Mouse (Mus musculus): ENCODE results near the gene Cd4. TPM values are rescaled to one million over a fixed set of nuclear protein-coding genes. Genes with fewer than 3 reads are reported as not detected.

The Cd4 gene
- polyA plus RNA-seq, 1 experiment = 682 TPM

DNA sequence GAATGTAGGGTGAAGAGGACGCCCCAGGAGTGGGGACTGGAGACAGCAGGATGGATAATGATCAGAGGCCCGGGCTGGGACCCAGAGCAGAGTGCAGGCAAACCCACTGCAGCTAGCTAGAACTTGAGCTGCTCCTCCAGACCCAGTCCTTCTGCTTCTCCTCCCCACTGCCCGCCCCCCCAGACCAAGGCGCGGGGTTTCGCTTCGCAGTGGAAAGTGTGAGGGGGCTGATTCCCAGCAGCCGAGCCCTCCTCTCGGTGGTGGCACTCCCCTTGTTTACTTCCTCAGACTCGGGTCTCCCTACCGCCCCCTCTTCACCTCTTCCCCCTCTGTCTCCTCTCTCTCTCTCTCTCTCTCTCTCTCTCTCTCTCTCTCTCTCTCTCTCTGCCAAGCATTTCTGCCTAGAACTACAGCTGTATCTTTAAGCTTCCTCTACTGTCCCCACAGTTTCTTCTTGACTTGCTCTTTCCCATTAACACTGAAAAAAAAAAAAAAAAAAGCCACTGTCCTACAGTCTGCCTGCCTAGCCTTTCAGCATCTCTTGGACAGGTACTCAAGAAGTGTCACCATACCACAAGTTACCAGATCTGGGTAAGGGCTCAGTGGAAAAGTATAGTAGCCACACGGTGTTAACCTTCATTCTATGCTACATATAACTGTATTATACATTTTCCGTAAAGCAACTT is 23.7 kb upstream of the Cd4 start, which contains the start of gene Lag3:
Gene Lag3, minus strand, starts transcription at position 173 of the 686 bp plus-strand sequence.
- Histone ChIP-seq H3K4me3 (ENCODE audit: insufficient read depth, low read depth, low read length) (no peak within 1 kb of the TSS), H3K4me1 (ENCODE audit: control insufficient read depth, insufficient read depth, low read length) (peaks cover 45% of the 10 kb centered on the region), H3K27ac (ENCODE audit: insufficient read depth, low read depth, low read length) (no peak within 1 kb of the TSS)
- 26% methylated on average over 13 of the region's 13 CpGs for WGBS
- TF ChIP-seq POLR2A (IDR thresholded peaks at IDR 0.05; ENCODE audit: insufficient read depth, low read depth, low read length) (no peak), CTCF (IDR thresholded peaks at IDR 0.05; ENCODE audit: insufficient read depth, low read depth, low read length) (no peak)

DNA sequence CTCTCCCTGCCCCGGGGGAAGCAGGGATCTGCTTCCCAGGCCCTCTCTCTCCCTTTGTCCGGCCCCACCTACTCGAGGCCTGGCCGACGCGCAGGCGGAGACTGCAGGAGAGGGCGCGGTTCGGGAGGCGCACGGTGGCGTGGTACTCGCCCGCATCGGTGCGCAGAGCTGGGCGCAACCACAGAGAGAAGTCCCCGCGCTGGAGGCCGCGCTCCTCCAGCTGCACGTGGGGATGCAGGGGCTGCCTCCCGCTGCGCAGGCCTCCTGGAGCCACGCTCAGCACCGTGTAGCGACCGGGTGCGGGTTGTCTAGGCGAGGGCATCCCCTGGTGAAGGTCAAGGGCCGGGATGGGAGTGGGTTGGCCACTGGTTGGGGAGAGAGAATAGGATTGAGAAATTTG is 22.0 kb upstream of the Cd4 start:
- WGBS = 23% methylated on average over 32 of the region's 32 CpGs
- no peak overlapping the region for H3K4me3 ChIP-seq (ENCODE audit: insufficient read depth, low read depth, low read length)

DNA sequence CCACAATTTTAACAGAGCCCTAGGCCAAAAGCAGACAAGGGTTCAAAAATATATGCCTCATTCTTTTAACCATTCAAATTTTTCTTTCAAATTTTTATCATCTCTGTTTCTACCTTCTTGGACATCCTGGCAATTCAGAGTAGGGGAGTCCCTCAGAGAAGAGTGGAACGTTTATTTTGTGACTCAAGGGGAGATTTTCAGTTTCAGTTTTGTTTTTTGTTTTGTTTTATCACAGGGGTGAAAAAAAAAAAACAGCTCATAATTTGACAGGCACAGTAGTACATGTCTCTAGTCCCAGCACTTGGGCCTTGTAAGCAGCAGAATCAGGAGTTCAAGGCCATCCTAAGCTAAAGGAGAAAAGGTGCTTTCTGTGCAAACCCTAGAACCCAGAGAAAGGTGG is 19.7 kb upstream of the Cd4 start:
- TF ChIP-seq POLR2A (IDR thresholded peaks at IDR 0.05; ENCODE audit: insufficient read depth, low read depth, low read length) (no peak), CTCF (IDR thresholded peaks at IDR 0.05; ENCODE audit: insufficient read depth, low read depth, low read length) (no peak)
- WGBS = 83% methylated on average over 1 of the region's 1 CpGs
- H3K4me1 ChIP-seq (ENCODE audit: control insufficient read depth, insufficient read depth, low read length) = peaks cover 29% of the 10 kb centered on the region
- no peak overlapping the region for H3K27ac ChIP-seq (ENCODE audit: insufficient read depth, low read depth, low read length)
- H3K4me3 ChIP-seq (ENCODE audit: insufficient read depth, low read depth, low read length) = no peak overlapping the region

More for the DNA sequence above, 22.0 kb upstream of the Cd4 start:
- TF ChIP-seq CTCF (IDR thresholded peaks at IDR 0.05; ENCODE audit: insufficient read depth, low read depth, low read length) (no peak), POLR2A (IDR thresholded peaks at IDR 0.05; ENCODE audit: insufficient read depth, low read depth, low read length) (no peak)
- Histone ChIP-seq H3K4me1 (ENCODE audit: control insufficient read depth, insufficient read depth, low read length) (peaks cover 34% of the 10 kb centered on the region), H3K27ac (ENCODE audit: insufficient read depth, low read depth, low read length) (no peak overlapping the region)

DNA sequence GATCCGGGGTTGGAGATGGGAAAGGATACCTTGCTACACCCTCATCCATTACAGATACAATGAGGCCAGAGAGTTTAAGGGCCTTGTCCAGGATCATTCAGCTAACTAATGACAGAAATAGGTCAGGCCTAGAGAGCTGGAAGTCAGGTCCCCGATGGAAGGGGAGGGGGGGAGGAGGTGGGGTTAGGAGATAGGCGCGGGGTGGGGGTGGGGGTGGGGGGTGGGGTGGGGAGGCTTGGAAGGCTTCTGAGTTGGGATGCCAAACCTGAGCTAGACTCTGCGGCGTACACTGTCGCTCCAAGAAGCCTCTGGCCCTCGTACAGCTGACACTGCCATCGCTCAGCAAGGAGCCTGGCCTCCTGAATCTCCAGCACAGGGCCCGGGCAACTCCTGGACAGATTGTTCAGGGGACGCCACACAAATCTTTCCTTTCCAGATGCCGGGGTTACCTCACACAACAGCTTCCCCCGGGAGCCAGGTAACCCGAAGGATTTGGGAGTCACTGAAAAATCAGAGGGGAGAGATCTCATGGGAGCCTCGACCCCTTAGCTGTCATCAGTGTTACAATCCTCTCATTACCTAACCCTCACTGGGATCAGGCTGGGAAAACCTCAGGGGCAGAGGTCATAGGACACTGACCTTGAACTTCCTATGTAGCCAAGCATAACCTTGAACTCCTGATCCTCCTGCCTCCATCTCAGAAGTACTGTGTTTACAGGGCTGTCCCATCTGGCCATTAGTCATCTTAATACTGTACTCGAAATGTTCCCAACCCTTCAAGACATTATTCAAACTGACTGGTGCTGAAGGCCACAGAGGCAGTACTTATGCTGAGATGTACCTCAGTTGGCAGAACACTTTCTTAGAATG is 17.2 kb upstream of the Cd4 start:
- 0 out of 2 replicates have a peak overlapping the region, but pooled peaks have one; percentile 37 for H3K4me3 ChIP-seq (ENCODE audit: insufficient read depth, low read depth, low read length)
- no peak for TF ChIP-seq POLR2A (IDR thresholded peaks at IDR 0.05; ENCODE audit: insufficient read depth, low read depth, low read length)
- no peak for TF ChIP-seq CTCF (IDR thresholded peaks at IDR 0.05; ENCODE audit: insufficient read depth, low read depth, low read length)
- WGBS = 38% methylated on average over 16 of the region's 16 CpGs
- peak overlapping the region; percentile 93 for H3K27ac ChIP-seq (ENCODE audit: insufficient read depth, low read depth, low read length)
- H3K4me1 ChIP-seq (ENCODE audit: control insufficient read depth, insufficient read depth, low read length) = peaks cover 18% of the 10 kb centered on the region

DNA sequence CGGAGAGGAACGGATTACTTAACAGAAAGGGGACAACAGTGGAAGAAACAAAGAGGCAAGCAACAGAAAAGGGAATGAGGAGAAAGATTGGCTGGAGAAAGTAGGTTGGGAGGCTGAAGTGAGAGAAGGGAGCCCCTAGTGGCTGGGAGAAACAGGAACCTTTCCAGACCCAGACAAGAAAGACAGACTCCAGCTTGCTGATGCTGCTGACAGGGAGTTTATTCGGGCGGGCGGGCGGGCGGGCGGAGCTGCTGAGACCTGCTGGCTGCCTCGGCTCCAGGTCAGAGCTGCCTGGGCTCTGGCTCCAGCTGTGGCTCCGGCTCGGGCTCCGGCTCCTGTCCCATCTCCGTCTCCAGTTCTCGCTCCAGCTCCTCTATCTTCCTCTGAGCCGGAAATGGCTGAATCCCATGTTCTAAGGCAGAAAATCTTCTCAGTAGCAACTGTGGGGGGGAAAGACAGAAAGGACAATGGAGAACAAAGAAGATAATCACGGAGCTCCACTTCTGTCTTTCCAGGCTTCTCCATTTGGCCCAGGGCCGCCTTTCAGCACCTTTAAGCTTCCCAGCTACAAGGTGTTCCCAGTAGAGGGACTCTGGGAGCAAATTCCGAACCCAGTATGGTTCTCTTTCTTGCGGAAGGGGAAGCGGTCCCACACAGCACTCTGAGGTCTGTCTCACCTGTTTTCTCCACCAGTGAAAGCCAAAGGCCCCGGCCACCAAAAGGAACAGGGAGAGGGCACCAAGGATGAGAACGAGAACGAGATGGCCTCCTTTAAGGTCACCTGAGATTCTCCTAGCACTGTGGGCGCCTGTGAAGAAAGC is 16.4 kb upstream of the Cd4 start:
- Histone ChIP-seq H3K4me3 (ENCODE audit: insufficient read depth, low read depth, low read length) (peak overlapping the region; percentile 37), H3K27ac (ENCODE audit: insufficient read depth, low read depth, low read length) (peak overlapping the region; percentile 93), H3K4me1 (ENCODE audit: control insufficient read depth, insufficient read depth, low read length) (peaks cover 13% of the 10 kb centered on the region)
- TF ChIP-seq CTCF (IDR thresholded peaks at IDR 0.05; ENCODE audit: insufficient read depth, low read depth, low read length) (no peak), POLR2A (IDR thresholded peaks at IDR 0.05; ENCODE audit: insufficient read depth, low read depth, low read length) (0 out of 2 replicates have a peak, but pooled peaks have one; percentile 6)
- 8% methylated on average over 24 of the region's 24 CpGs for WGBS

- TF ChIP-seq CTCF (IDR thresholded peaks at IDR 0.05; ENCODE audit: insufficient read depth, low read depth, low read length) (peak; percentile 94), POLR2A (IDR thresholded peaks at IDR 0.05; ENCODE audit: insufficient read depth, low read depth, low read length) (0 out of 2 replicates have a peak, but pooled peaks have one; percentile 32)
- Histone ChIP-seq H3K27ac (ENCODE audit: insufficient read depth, low read depth, low read length) (peak overlapping the region; percentile 88), H3K4me3 (ENCODE audit: insufficient read depth, low read depth, low read length) (peak overlapping the region; percentile 34), H3K4me1 (ENCODE audit: control insufficient read depth, insufficient read depth, low read length) (peaks cover 13% of the 10 kb centered on the region)
- under 1% methylated on average over 23 of the region's 23 CpGs for WGBS
Measured at GRCm38 (mm10) chr6:124903580-124904151, 15.6 kb upstream of the Cd4 start.

DNA sequence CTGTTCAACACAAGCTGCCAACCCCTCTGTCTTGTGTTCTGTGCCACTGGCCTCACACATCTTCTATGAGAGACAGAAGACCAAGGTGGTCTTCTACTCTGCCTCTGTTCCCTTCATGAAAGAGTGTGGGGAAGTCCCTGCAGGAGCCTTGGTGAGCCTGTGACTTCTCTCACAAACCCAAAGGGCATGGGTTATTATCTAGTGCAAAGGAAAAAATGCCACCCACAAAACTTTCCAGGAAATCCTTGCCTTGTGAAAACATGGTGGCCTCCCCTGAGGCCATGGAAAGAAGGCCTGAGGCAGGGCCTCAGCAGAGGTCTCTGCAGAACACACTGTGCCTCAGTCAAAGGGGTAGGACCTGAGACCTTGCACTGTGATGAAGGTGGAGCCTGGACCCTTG is 13.8 kb upstream of the Cd4 start:
- TF ChIP-seq POLR2A (IDR thresholded peaks at IDR 0.05; ENCODE audit: insufficient read depth, low read depth, low read length) = no peak
- no peak for TF ChIP-seq CTCF (IDR thresholded peaks at IDR 0.05; ENCODE audit: insufficient read depth, low read depth, low read length)
- Histone ChIP-seq H3K27ac (ENCODE audit: insufficient read depth, low read depth, low read length) (no peak overlapping the region; the same call in 1 of the 2 replicates), H3K4me3 (ENCODE audit: insufficient read depth, low read depth, low read length) (no peak overlapping the region), H3K4me1 (ENCODE audit: control insufficient read depth, insufficient read depth, low read length) (peaks cover 13% of the 10 kb centered on the region)

DNA sequence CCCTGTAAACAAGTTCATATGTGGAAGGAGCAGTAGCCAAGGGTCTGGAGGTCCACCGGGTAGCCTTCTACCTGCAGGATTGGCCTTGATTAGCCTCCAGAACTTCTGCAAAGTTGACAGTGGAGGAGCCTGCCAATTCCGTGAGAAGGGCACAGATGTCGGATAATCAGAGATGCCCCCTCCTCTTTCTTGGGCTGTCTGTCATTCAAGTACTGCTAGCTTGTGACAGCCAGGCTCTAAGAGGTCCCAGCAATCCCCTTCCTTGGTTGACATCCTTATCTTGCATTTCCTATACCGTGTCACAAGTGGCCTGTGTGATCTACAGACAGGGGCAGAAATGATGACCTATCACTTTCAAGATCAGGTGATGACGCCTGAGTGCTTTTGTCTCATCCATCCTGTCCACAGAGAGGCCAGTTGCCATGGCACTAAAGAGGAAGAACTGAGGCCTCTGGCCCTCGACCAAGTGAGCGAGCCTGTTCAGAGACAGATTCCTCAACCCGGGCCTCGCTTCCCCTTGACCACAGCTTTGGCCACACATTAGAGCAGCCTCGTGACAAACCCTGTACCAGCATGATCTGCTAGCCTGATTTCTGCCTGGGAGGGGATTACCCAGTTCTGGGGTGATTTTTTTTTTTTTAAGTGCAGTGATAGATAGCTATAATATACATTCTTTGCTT is 12.9 kb upstream of the Cd4 start:
- H3K4me1 ChIP-seq (ENCODE audit: control insufficient read depth, insufficient read depth, low read length) = peaks cover 13% of the 10 kb centered on the region
- 76% methylated on average over 10 of the region's 10 CpGs for WGBS
- TF ChIP-seq CTCF (IDR thresholded peaks at IDR 0.05; ENCODE audit: insufficient read depth, low read depth, low read length) = no peak
- TF ChIP-seq POLR2A (IDR thresholded peaks at IDR 0.05; ENCODE audit: insufficient read depth, low read depth, low read length) = no peak

More for the DNA sequence above, 12.9 kb upstream of the Cd4 start:
- no peak overlapping the region; the same call in 1 of the 2 replicates for H3K27ac ChIP-seq (ENCODE audit: insufficient read depth, low read depth, low read length)
- no peak overlapping the region for H3K4me3 ChIP-seq (ENCODE audit: insufficient read depth, low read depth, low read length)
